Mouse (Mus musculus) hindbrain, embryonic 12.5 days (tissue): ENCODE measurements around the gene Mgam. TPM values are rescaled to one million over a fixed set of nuclear protein-coding genes. Genes with fewer than 3 reads are reported as not detected.
"Not testable (repeated sequence)": the region's sequence is repeated elsewhere in the genome, so short reads cannot be mapped to it uniquely, and the experiment has no call there.

Source experiments
- ATAC-seq: fragments of 200-750 bp; cut with Nextera tagmentation; 2 replicates; pipeline ENCODE4 v1.8.0; 2017; ENCODE audit warnings: moderate TSS enrichment; ENCODE audit not compliant: low FRiP score
- H3K27ac ChIP-seq: fragments of 300-500 bp; sonication (generic); 2 replicates; pipeline ENCODE4 v1.5.1; 2016; ENCODE audit warnings: mild to moderate bottlenecking
- H3K27me3 ChIP-seq: fragments of 300-500 bp; sonication (generic); 2 replicates; pipeline ENCODE4 v1.6.1; 2016; ENCODE audit warnings: mild to moderate bottlenecking
- H3K36me3 ChIP-seq: fragments of 300-500 bp; sonication (generic); 2 replicates; pipeline ENCODE4 v1.6.1; 2016; ENCODE audit warnings: mild to moderate bottlenecking
- H3K4me1 ChIP-seq: fragments of 300-500 bp; sonication (generic); 2 replicates; pipeline ENCODE4 v1.6.1; 2016
- H3K4me2 ChIP-seq: fragments of 300-500 bp; sonication (generic); replicated peaks from 2 replicates; pipeline ENCODE4 v1.6.1; 2016; ENCODE audit warnings: mild to moderate bottlenecking
- H3K4me3 ChIP-seq: fragments of 300-500 bp; sonication (generic); 2 replicates; pipeline ENCODE4 v1.5.1; 2016; ENCODE audit warnings: mild to moderate bottlenecking
- H3K9ac ChIP-seq: fragments of 300-500 bp; sonication (generic); 2 replicates; pipeline ENCODE4 v1.6.1; 2016; ENCODE audit warnings: mild to moderate bottlenecking, moderate library complexity
- H3K9me3 ChIP-seq: fragments of 300-500 bp; sonication (generic); replicated peaks from 2 replicates; pipeline ENCODE4 v1.6.1; 2016; ENCODE audit warnings: mild to moderate bottlenecking
- WGBS: fragments of 180-500 bp; shearing (Covaris S2); methylation state at CpG from one replicate; pipeline ENCODE4 v1.1.7; 2016; 5-methylcytosine and 5-hydroxymethylcytosine counted together
- polyA plus RNA-seq: library from polyadenylated mRNA; unstranded; fragments of >200 nt; fragmentation: Nextera tagmentation; extraction: Ambion mirVana; gene quantifications from 2 replicates; pipeline ENCODE4 v1.2.1, GENCODE M21; 2016

Gene Mgam
- polyA plus RNA-seq, result 0.09 TPM in 1 of 2 replicates, not detected in the other

DNA sequence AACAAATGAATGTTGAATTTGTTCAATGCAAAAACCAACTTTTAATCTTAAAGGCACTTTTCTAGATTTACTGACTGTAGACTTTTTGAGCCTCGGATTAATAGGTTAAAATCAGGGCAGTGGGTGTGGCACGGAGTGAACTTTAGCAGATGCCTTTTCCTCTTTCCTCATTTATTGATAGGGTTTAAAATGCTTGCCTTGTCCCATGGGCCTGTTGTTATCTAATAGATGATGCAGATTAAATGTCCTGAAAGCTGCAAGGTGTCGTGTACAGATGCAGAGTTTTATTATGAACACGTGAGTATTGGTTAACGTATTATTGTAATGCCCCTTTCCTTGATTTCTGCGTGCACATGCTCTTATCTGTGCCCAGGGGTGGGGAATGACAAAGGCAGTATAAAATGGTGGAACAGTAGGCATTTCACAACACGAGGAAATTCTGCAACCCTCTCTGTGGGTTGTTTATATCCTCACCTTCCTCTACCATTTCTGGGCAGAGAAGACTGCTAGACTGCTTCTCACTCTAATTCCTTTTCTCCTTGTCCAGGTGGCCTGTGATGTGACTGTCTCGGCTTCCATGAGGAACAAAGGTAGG, at the start of gene Mgam:
Gene Mgam (plus strand): TSS at position 426 of the 595 bp plus-strand sequence.
- no peaks in the 10 kb centered on the region for H3K27me3 ChIP-seq
- H3K4me1 ChIP-seq, result no peaks in the 10 kb centered on the region
- H3K4me3 ChIP-seq, result no peak within 1 kb of the TSS
- ATAC-seq, result no peak
- H3K36me3 ChIP-seq, result no peaks in the 10 kb centered on the region
- H3K9ac ChIP-seq, result no peak within 1 kb of the TSS
- no peaks in the 10 kb centered on the region for H3K9me3 ChIP-seq
- whole genome bisulfite sequencing, result 87% methylated on average over 8 of the region's 8 CpGs
- no peak within 1 kb of the TSS for H3K4me2 ChIP-seq
- H3K27ac ChIP-seq, result no peak within 1 kb of the TSS

DNA sequence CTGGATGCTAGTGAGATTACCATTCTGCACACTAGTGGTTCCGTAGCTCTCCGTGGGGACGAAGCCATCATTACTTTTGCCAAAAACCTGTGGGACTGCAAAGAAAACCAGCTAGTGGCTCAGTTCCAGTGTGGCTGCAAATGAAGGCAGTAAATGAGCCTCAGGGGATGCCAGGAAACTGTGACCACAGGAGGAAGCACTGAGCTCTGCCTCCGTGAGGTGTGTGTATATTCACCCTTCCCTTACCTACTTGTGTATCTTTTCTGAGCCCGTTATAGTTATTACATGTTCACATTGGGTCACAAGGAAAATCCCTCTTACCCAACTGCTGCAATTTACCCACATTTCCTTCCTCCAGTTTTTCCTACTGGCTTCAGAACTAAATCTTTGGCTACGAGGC, 44.3 kb upstream of the Mgam start:
- Histone ChIP-seq H3K4me2 (no peak overlapping the region), H3K27ac (no peak overlapping the region), H3K4me1 (no peaks in the 10 kb centered on the region), H3K9ac (no peak overlapping the region), H3K9me3 (no peaks in the 10 kb centered on the region), H3K27me3 (no peaks in the 10 kb centered on the region), H3K36me3 (no peaks in the 10 kb centered on the region), H3K4me3 (no peak overlapping the region)
- 90% methylated on average over 6 of the region's 6 CpGs for WGBS
- ATAC-seq, result no peak

DNA sequence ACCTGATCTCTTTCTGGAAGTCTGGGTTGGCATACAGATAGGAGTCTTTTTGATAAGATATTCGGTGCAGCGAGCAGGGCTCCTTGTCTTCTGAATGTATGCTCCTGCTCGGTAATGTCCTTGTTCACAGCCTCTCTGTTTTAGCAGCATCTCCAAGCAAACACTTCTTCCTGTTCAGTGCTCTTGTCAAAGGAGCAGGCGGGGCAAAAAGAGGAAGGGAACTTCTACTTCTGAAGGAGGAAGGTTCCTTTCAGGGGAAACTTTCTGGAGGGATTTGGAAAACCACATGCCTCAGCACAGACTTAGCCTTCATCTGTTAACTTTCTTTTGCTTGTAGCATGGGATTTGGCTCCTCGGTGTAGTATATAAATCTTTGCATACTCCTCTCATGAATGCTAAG, 43.0 kb upstream of the Mgam start, which contains the start of gene Clec5a:
Gene Clec5a (minus strand): TSS at position 177 of the 400 bp plus-strand sequence.
- 82% methylated on average over 5 of the region's 5 CpGs for WGBS
- no peak for ATAC-seq
- no peaks in the 10 kb centered on the region for H3K4me1 ChIP-seq

DNA sequence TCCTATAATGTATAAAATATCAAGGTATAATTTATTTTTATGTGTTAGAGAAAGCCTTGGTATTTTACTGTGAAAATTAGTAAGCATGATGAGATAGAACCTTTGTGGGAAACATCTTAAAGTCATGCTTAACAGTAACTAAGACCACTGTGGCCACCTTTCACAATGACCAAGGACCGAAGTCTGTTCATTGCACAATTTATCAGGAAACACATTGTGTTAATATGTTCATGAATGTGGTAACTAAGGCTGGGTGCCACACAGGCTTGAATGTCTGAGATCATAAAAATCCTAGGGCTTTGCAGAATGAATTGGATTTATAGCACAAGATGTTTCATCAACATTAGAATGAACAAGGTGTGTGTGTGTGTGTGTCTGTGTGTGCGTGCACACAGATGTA, 40.3 kb upstream of the Mgam start:
- Histone ChIP-seq H3K9me3 (no peaks in the 10 kb centered on the region), H3K4me3 (no peak overlapping the region), H3K4me2 (no peak overlapping the region), H3K27me3 (no peaks in the 10 kb centered on the region), H3K4me1 (no peaks in the 10 kb centered on the region), H3K9ac (no peak overlapping the region), H3K36me3 (no peaks in the 10 kb centered on the region), H3K27ac (no peak overlapping the region)
- 92% methylated on average over 2 of the region's 2 CpGs for WGBS
- no peak for ATAC-seq

More for the DNA sequence above, 43.0 kb upstream of the Mgam start, which contains the start of gene Clec5a:
- H3K27me3 ChIP-seq, result no peaks in the 10 kb centered on the region
- H3K4me2 ChIP-seq, result no peak within 1 kb of the TSS
- no peaks in the 10 kb centered on the region for H3K9me3 ChIP-seq
- no peak within 1 kb of the TSS for H3K4me3 ChIP-seq
- H3K27ac ChIP-seq, result no peak within 1 kb of the TSS
- no peak within 1 kb of the TSS for H3K9ac ChIP-seq
- no peaks in the 10 kb centered on the region for H3K36me3 ChIP-seq

DNA sequence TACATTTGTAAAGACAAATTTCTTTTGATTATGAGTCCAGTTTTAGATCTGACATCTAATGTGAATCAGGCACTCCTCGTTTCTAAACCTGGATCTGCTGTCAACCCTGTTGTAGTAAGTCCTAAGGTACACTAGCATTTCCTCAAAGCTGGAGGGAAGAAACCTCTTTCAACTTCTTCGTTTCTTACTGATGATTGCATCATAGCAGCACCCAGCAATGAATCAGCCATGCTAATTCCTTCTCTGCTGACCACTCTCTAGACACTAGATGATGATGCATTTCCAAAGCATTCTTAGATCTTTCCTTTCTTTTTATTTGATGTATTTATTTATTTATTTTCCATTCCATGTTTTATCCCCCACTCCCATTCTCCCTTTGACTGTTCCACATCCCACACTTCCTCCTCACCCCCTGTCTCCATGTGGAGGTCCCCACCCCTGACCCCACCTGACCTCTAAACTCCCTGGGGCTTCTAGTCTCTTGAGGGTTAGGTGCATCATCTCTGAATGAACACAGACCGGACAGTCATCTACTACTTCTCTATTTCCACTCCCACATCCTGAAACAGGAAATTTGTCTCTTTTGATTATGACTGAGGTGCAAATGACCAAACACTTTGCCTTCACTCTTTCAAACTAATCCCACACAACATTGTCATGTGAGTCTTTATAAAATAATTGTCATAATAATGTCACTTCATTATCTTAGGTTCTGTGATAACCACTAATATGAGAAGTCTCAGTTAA, 33.7 kb upstream of the Mgam start:
- Histone ChIP-seq H3K9me3 (no peaks in the 10 kb centered on the region), H3K9ac (no peak overlapping the region), H3K4me3 (no peak overlapping the region), H3K27ac (no peak overlapping the region), H3K27me3 (no peaks in the 10 kb centered on the region), H3K36me3 (no peaks in the 10 kb centered on the region), H3K4me1 (no peaks in the 10 kb centered on the region), H3K4me2 (no peak overlapping the region)
- no peak for ATAC-seq
- WGBS, result 73% methylated on average over 3 of the region's 3 CpGs

DNA sequence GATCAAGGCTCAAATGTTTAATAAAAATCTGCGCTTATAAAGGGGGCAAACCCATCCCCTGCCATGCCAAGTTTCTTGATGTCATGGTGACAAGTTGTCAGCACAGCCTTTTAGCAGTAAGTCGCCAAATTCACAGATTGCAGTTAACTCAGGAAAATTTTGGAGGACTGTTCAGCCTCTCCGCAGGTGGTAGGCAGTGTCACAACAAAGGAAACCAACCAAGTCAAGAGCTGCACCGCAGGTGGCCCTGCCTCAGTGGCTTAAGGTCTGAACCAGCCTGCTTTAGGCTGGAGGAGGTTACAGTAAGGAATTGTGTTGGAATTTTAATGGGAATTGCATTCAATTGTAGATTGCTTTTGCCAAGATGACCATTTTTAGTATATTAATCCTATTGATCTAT, 30.1 kb upstream of the Mgam start:
- WGBS, result 39% methylated on average over 4 of the region's 4 CpGs
- H3K4me2 ChIP-seq, H3K27ac ChIP-seq, H3K9me3 ChIP-seq, H3K27me3 ChIP-seq, H3K4me1 ChIP-seq, H3K4me3 ChIP-seq, ATAC-seq, H3K9ac ChIP-seq, H3K36me3 ChIP-seq: not testable (repeated sequence)

DNA sequence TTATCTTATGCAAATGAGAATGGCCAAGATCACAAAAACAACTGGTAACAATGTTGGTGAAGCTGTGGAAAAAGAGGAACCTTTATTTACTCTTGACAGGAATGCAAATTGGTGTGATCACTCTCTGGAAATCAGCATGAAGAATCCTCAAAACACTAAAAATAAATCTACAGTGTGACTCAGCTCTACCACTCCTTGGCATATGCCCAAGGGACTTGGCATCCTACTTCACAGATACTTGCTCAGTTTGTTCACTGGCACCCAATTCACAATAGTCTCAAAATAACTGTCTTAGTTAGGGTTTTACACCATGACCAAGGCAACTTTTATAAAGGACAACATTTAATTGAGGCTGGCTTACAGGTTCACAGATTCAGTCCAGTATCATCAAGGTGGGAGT, 21.2 kb upstream of the Mgam start:
- Histone ChIP-seq H3K27me3 (no peaks in the 10 kb centered on the region), H3K4me1 (no peaks in the 10 kb centered on the region), H3K27ac (no peak overlapping the region), H3K4me3 (no peak overlapping the region), H3K4me2 (no peak overlapping the region), H3K9me3 (no peaks in the 10 kb centered on the region), H3K36me3 (no peaks in the 10 kb centered on the region), H3K9ac (no peak overlapping the region)
- no peak for ATAC-seq

DNA sequence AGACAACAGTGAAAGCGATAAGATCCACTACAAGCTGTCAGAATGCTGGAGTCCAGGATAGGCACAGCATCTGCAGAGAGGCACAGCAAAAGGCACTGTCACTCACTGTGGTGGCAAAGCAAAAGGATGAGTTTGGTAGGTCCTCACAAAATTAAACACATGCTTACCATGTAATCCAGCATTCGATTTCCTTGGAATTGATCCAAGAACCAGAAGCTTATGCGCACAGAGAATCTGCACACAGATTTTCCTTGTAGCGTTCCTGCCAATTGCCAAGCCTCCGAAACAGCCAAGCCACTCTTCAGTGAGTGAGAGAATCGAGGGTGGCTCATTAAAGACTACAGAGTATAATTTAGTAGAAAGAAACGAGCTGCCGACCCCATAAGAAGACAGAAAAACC, 18.4 kb upstream of the Mgam start:
- 83% methylated on average over 8 of the region's 8 CpGs for WGBS
- H3K4me1 ChIP-seq, result no peaks in the 10 kb centered on the region
- no peak overlapping the region for H3K9ac ChIP-seq
- no peak overlapping the region for H3K4me3 ChIP-seq
- H3K9me3 ChIP-seq, result no peaks in the 10 kb centered on the region
- ATAC-seq, result no peak
- H3K27me3 ChIP-seq, result no peaks in the 10 kb centered on the region
- no peak overlapping the region for H3K27ac ChIP-seq
- no peaks in the 10 kb centered on the region for H3K36me3 ChIP-seq
- no peak overlapping the region for H3K4me2 ChIP-seq

DNA sequence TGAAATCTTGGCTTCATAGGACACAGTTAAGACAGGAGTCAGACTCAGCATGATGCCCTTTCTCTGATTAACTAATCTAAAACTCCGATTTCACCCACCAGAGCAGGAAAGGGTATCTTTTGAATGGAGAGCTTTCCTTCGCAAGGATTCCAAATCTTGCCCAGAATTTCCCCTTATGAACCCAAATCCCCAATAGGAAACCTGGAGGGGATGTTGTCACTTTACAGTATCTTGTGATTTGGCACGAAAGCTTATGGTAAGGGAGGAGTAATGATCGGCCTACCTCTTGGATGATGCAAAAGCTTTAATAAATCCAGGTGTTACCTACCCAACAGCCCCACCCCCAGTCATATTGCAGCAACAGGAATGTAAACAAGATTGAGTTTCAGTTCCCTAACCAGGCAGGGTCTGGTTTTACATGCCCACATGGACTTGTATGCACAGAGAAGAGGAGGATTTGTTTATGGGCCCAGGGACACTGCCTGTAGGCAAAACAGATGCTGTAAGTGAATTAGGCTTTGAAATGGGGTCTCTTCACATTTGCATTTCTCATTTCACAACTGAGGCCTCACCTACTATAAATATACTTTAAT, 15.3 kb upstream of the Mgam start, which contains the start of gene Tas2r138:
Gene Tas2r138 (minus strand): TSS at position 51 of the 593 bp plus-strand sequence.
- H3K27me3 ChIP-seq, result no peaks in the 10 kb centered on the region
- H3K27ac ChIP-seq, result no peak within 1 kb of the TSS
- H3K4me3 ChIP-seq, result no peak within 1 kb of the TSS
- ATAC-seq, result no peak
- no peaks in the 10 kb centered on the region for H3K9me3 ChIP-seq
- no peak within 1 kb of the TSS for H3K9ac ChIP-seq
- 83% methylated on average over 4 of the region's 4 CpGs for WGBS
- no peak within 1 kb of the TSS for H3K4me2 ChIP-seq
- no peaks in the 10 kb centered on the region for H3K4me1 ChIP-seq
- H3K36me3 ChIP-seq, result no peaks in the 10 kb centered on the region

DNA sequence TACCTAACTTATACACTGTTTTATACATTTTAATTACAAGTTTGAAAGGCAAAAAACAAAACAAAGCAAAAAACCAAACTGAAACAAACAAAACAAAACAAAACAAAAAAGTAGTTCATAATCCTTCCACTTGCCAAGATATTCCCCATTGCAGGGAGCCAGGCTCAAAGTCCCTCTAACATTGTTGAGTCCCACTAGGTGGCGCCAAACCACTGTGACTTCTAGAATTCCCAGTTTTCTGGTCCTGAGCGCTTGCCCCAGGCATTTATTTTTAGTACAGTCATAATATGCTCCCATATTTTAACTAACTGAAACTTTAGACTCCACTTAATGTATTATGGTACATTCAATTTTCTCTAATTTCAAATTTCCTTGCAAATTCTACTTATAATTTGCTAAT, 10.7 kb upstream of the Mgam start:
- H3K9ac ChIP-seq, result no peak overlapping the region
- no peaks in the 10 kb centered on the region for H3K36me3 ChIP-seq
- H3K27me3 ChIP-seq, result no peaks in the 10 kb centered on the region
- H3K4me2 ChIP-seq, result no peak overlapping the region
- 17% methylated on average over 2 of the region's 2 CpGs for WGBS
- no peak overlapping the region for H3K4me3 ChIP-seq
- no peak for ATAC-seq
- H3K4me1 ChIP-seq, result no peaks in the 10 kb centered on the region
- H3K27ac ChIP-seq, result no peak overlapping the region
- H3K9me3 ChIP-seq, result no peaks in the 10 kb centered on the region

DNA sequence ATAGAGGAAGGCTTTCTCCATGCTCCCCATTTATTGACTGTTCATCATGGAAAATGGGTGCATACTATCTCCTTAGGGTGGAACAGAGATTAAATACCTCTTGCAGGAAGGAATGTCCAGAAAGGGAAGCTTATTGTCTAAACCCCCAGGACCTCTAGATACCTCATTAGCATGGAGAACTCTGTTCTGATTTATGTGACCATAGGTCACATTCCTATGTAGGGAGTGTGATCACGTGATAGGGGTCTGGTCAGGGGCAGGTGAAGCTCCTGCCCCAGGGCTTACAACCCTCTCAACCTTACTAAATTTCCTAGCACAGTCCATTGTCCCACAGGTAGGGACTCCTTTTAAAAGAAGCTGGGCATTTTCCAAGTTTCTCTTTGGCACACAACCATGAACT, 2.5 kb upstream of the Mgam start:
- no peak overlapping the region for H3K27ac ChIP-seq
- H3K4me1 ChIP-seq, result no peaks in the 10 kb centered on the region
- 63% methylated on average over 1 of the region's 1 CpGs for WGBS
- H3K4me3 ChIP-seq, result no peak overlapping the region
- H3K9me3 ChIP-seq, result no peaks in the 10 kb centered on the region
- H3K27me3 ChIP-seq, result no peaks in the 10 kb centered on the region
- H3K4me2 ChIP-seq, result no peak overlapping the region
- ATAC-seq, result no peak
- H3K36me3 ChIP-seq, result no peaks in the 10 kb centered on the region
- no peak overlapping the region for H3K9ac ChIP-seq

DNA sequence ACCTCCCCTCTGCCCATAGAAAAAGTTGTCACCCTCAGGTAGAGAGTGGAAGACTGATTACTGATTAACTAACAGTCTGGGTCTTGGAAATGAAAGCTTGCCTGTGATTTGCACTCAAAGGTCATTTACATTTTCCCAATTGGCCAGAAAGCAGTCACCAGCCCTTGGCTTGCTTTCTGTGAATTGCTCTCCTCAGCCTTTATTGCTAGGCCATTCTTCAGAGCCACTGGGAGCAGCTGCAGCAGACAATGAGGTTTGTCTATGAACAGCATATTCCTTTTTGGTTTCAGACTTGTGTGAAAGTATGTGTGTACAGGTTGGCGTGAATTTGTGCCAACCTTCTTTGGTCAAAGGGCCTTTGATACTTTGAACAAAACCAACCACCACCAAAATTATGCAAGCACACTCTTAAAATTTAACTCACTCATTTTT, 6.0 kb downstream of the Mgam start:
- Histone ChIP-seq H3K4me2 (no peak overlapping the region), H3K9ac (no peak overlapping the region), H3K4me3 (no peak overlapping the region), H3K36me3 (no peaks in the 10 kb centered on the region), H3K27ac (no peak overlapping the region), H3K4me1 (no peaks in the 10 kb centered on the region), H3K9me3 (no peaks in the 10 kb centered on the region), H3K27me3 (no peaks in the 10 kb centered on the region)
- 53% methylated on average over 1 of the region's 1 CpGs for WGBS
- ATAC-seq, result no peak
